9 mouse cellular contexts compared by ENCODE assay signal in the genomic region with DNA sequence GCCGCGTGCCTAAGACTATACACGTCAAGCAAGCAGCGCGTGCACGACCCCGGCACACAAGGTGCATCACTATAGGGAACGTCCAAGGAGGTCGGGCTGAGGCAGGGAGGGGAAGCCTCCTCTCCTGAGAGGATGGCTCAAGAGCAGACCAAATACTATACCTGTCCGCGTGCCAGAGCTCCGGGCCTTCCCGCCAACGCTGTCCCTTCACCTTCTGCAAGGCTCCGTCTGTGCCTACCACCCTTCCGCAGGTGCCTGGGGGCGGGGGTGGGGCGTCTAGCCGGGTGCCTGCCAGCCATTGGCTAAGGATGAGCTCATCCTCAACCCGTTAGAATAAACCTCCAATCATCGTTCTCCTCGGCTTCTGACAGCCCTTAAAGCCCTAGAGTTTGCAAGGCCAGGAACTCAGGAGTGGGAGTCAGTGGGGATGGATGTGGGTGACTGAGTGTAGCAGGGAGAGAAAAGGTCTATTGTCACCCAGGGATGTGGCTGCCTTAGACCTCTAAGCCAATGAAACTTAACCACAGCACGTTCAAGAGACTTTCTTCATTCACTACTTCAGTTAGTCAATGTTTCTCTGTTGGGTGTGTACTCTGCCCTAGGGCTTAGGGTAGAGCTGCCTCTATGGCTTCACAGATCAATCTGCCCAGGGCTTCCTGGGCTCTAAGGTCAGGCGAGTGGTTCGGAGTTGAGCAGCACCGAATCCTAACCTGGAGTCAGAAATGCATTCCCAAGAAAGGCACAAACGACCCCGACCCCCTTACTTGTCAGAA. TPM values are rescaled to one million over a fixed set of nuclear protein-coding genes. Genes with fewer than 3 reads are reported as not detected.
A peak's percentile ranks its signal among the peaks of the same experiment; 100 is the strongest.
DNase-seq lines count a peak whose midpoint lies in the region; ATAC-seq lines count a peak whose summit lies in the region.
"Had no signal": no experiment of that assay in that cellular context is flagged by ENCODE, and none has a peak within 500 bp of the region (broad histone marks: within the 10 kb centered on the region; RNA-seq: fewer than 3 reads in every experiment).

A gene (minus strand): TSS at position 263 of the 773 bp plus-strand sequence.

- no peaks in the 10 kb centered on the region for H3K36me3 ChIP-seq in heart, embryonic 15.5 days
- no peaks in the 10 kb centered on the region for H3K36me3 ChIP-seq in liver, embryonic 13.5 days
- H3K36me3 ChIP-seq in neural tube, embryonic 11.5 days (ENCODE audit: control insufficient read depth, insufficient read depth, low read length) = no peaks in the 10 kb centered on the region

- WGBS in heart, embryonic 15.5 days = 15% methylated on average over 28 of the region's 28 CpGs
- 17% methylated on average over 28 of the region's 28 CpGs for WGBS in liver, embryonic 13.5 days (ENCODE audit: insufficient replicate concordance)
- WGBS in neural tube, embryonic 11.5 days = 18% methylated on average over 27 of the region's 28 CpGs

- H3K27me3 ChIP-seq in heart, embryonic 15.5 days = peaks cover 5% of the 10 kb centered on the region; the same call in 1 of the 2 replicates
- H3K27me3 ChIP-seq in liver, embryonic 13.5 days = peaks cover 27% of the 10 kb centered on the region
- 0 out of 2 replicates have a peak, but pooled peaks cover 4% of the 10 kb centered on the region for H3K27me3 ChIP-seq in neural tube, embryonic 11.5 days (ENCODE audit: control insufficient read depth, insufficient read depth, low read length)
- H3K27me3 ChIP-seq: Patski had no signal

- H3K4me2 ChIP-seq in heart, embryonic 15.5 days = peak within 1 kb of the TSS; percentile 61
- peak within 1 kb of the TSS; percentile 65 for H3K4me2 ChIP-seq in liver, embryonic 13.5 days
- peak within 1 kb of the TSS; percentile 50 for H3K4me2 ChIP-seq in neural tube, embryonic 11.5 days (ENCODE audit: low read depth)

- H3K4me3 ChIP-seq in heart, embryonic 15.5 days = peak within 1 kb of the TSS; percentile 38
- H3K4me3 ChIP-seq in liver, embryonic 13.5 days (replicated peaks) = peak within 1 kb of the TSS; percentile 38
- peak within 1 kb of the TSS; percentile 33 for H3K4me3 ChIP-seq in neural tube, embryonic 11.5 days (ENCODE audit: low read depth, low read length)

- ATAC-seq in heart, embryonic 15.5 days (replicated peaks; ENCODE audit: insufficient number of reproducible peaks, insufficient read depth, low FRiP score, low read depth) = peak; percentile 63; the same call in 1 of the 2 replicates
- ATAC-seq in liver, embryonic 13.5 days (ENCODE audit: low read depth) = peak; percentile 80
- ATAC-seq in neural tube, embryonic 11.5 days (ENCODE audit: insufficient read depth, low FRiP score, low TSS enrichment) = peak; percentile 75; the same call in 1 of the 2 replicates
- ATAC-seq: Patski had no signal

- no peak within 1 kb of the TSS for H3K27ac ChIP-seq in heart, embryonic 15.5 days
- no peak within 1 kb of the TSS for H3K27ac ChIP-seq in liver, embryonic 13.5 days
- peak within 1 kb of the TSS; percentile 11; the same call in 1 of the 2 replicates for H3K27ac ChIP-seq in neural tube, embryonic 11.5 days (ENCODE audit: low read depth, low read length)

- peak; percentile 26 for DNase-seq in kidney, adult 11 months
- DNase-seq in kidney, adult 9 months = no peak
- peak; percentile 61 for DNase-seq in embryo, embryonic 11 days
- DNase-seq in kidney, postnatal 4 days = peak; percentile 48 to 71
- peak; percentile 32 for DNase-seq in liver, embryonic 13.5 days
- DNase-seq in neural tube, embryonic 11.5 days (ENCODE audit: low spot score) = peak; percentile 67
- DNase-seq in thymus, postnatal 25 days = peak; percentile 79

- H3K9me3 ChIP-seq in heart, embryonic 15.5 days (replicated peaks) = no peaks in the 10 kb centered on the region
- H3K9me3 ChIP-seq in liver, embryonic 13.5 days (replicated peaks) = no peaks in the 10 kb centered on the region
- H3K9me3 ChIP-seq in neural tube, embryonic 11.5 days (ENCODE audit: control insufficient read depth, low read length) = no peaks in the 10 kb centered on the region

- no peak within 1 kb of the TSS for H3K9ac ChIP-seq in heart, embryonic 15.5 days
- peak within 1 kb of the TSS; percentile 56 for H3K9ac ChIP-seq in liver, embryonic 13.5 days
- H3K9ac ChIP-seq in neural tube, embryonic 11.5 days (ENCODE audit: low read length) = peak within 1 kb of the TSS; percentile 15

- H3K4me1 ChIP-seq in heart, embryonic 15.5 days (replicated peaks) = peaks cover 18% of the 10 kb centered on the region
- peaks cover 18% of the 10 kb centered on the region for H3K4me1 ChIP-seq in liver, embryonic 13.5 days (replicated peaks)
- no peaks in the 10 kb centered on the region for H3K4me1 ChIP-seq in neural tube, embryonic 11.5 days (ENCODE audit: control insufficient read depth, insufficient read depth, low read length)

RNA-seq across cellular contexts. Expression of the gene that starts here (rescaled TPM):
- polyA plus RNA-seq in heart, embryonic 15.5 days (2015; fragmentation: Nextera tagmentation; extraction: Ambion mirVana) = 0.87 and 1.9 TPM in 2 replicates
- polyA plus RNA-seq in liver, embryonic 13.5 days (2015; fragmentation: Nextera tagmentation; extraction: Ambion mirVana) = 0.73 and 0.74 TPM in 2 replicates
- 5.3 and 6.7 TPM in 2 replicates for polyA plus RNA-seq in neural tube, embryonic 11.5 days (2014; fragmentation: Nextera tagmentation; extraction: Ambion mirVana)

Comparison
In these comparisons a context has a peak if more than half of its experiments do, and no peak if none do; other contexts are left out.
1. Peak in DNase-seq, ATAC-seq, H3K4me3 ChIP-seq, H3K9ac ChIP-seq and H3K4me2 ChIP-seq in liver, embryonic 13.5 days; RNA of the gene not detected or under 1 TPM.